Mouse (Mus musculus): ENCODE measurements at regions not wholly inside any gene's neighbourhood (a gene's known extent, or its start where the extent isn't known, plus 50 kb on each side); places are given as distances from the start of the nearest gene placed in this dataset.

DNA sequence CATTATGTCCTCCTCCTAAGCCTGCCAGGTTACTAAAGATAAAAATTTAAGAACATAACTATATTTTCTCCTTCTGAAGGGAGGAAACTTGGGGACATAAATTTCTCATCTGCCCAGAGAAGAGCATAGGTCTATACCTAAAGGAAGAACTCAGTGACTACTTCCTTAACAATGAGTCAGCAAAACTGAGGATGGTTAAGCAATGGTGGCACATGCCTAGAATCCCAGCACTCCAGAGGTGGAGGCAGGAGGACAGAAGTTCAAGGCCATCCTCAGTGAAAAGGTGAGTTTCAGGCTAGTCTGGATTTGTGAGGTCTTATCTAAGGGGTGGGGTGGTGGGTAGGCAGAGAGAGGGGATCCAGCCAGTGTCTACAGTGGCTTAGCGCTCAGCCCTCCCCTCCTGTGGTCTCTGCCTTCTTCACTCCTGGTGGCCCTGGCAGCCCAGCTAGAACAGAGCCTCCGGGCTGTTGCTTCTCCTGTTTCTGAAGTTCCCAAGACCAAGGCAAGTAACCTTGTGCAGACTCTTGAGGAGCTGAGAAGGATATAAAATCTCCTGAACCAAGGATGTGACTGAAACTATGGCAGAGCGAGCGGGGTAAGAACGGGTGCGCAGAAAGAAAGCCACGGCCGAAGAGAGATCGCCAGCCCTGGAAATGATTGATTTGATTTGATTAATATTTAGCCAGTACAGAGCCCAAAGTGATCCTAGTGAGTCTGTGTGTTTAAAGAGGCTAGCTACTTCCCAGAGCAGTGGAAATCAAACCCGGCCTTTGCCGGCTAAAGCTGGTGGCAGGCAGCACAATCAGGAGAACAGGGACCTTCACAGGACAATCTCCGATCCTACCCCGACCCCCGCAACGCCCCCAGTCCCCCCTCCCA is 164.6 kb upstream of the Sox2 start:
- 18% methylated on average over 15 of the region's 15 CpGs for WGBS
- Histone ChIP-seq H3K36me3 (ENCODE audit: control insufficient read depth, insufficient read depth, low read length) (no peaks in the 10 kb centered on the region), H3K27ac (ENCODE audit: insufficient read depth, low read depth, low read length) (no peak overlapping the region), H3K4me1 (ENCODE audit: control insufficient read depth, insufficient read depth, low read length) (peaks cover 3% of the 10 kb centered on the region; the same call in 1 of the 2 replicates), H3K4me3 (ENCODE audit: insufficient read depth, low read depth, low read length) (no peak overlapping the region), H3K27me3 (replicated peaks; ENCODE audit: control insufficient read depth, insufficient read depth, low read length) (no peaks in the 10 kb centered on the region)
- DNase-seq = peak; percentile 86
- TF ChIP-seq CTCF (conservative IDR thresholded peaks at IDR 0.05; ENCODE audit: insufficient read depth, insufficient read length, low read depth, low read length) = no peak
- no peak for TF ChIP-seq POLR2A (IDR thresholded peaks at IDR 0.05; ENCODE audit: low read depth, low read length)

DNA sequence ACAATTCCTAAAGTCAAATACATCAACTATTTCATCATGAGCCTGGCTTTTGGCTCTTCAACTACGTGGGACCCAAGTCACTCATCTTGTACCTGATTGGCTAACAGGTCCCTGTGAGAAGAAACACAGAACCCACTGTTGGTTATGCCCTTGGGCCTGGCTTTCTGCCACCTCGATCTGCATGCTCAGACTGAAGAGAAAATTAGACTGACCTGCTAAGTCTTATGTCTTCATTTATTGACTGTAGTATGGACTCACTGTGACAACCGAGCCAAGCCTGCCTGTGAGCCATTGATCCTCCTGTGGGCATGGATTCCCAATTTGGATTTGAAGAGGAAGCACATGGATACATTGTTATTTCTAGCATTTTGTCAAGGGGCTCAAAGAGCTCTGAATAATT is 166.3 kb upstream of the Sox2 start:
- Histone ChIP-seq H3K27me3 (replicated peaks; ENCODE audit: control insufficient read depth, insufficient read depth, low read length) (no peaks in the 10 kb centered on the region), H3K36me3 (ENCODE audit: control insufficient read depth, insufficient read depth, low read length) (no peaks in the 10 kb centered on the region), H3K4me3 (ENCODE audit: insufficient read depth, low read depth, low read length) (no peak overlapping the region), H3K27ac (ENCODE audit: insufficient read depth, low read depth, low read length) (no peak overlapping the region), H3K4me1 (ENCODE audit: control insufficient read depth, insufficient read depth, low read length) (peaks cover 3% of the 10 kb centered on the region; the same call in 1 of the 2 replicates)
- DNase-seq = no peak
- 80% methylated on average over 3 of the region's 3 CpGs for WGBS
- TF ChIP-seq POLR2A (IDR thresholded peaks at IDR 0.05; ENCODE audit: low read depth, low read length) (no peak), CTCF (conservative IDR thresholded peaks at IDR 0.05; ENCODE audit: insufficient read depth, insufficient read length, low read depth, low read length) (no peak)

DNA sequence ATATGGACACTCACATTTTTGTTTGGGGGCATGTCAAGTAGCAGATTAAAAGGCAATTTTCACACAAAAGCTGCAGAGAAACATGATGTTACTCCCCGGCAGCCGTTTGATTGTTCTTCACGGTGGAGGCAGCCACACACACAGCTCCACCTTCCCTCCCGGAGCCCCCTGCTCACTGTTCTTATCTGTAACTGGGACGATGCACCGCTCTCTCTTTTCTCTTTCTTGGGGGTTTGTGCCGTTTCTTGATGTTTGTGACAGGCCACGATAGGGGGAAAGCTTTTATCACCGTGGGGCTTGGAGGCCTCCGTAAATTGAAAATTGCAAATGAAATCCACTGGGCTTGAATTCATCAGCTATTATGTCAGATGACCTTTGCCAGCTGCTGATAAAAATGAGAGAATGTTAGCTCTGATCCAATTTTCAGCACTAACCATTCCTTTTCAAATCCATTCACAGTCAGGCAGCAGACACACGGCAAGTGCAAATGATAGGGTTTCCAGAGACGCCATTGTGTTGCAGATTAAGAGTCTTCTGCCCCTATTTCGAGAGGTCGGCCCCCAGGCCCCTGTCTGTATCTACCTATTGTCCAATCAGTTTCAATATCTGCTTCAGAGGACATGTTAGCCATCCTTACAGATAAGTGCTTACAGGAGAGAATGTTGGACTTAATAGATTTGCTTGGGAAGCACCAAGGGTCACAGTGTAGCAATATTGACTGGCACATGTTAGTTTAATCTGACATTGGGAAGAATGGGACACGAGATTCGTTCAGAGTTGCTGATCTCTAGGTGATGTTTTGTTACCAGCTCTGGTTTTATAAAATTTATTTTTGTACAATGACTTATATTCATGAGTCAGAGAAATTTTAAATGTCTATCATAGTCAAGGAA is 168.1 kb upstream of the Sox2 start:
- WGBS = 81% methylated on average over 16 of the region's 16 CpGs

DNA sequence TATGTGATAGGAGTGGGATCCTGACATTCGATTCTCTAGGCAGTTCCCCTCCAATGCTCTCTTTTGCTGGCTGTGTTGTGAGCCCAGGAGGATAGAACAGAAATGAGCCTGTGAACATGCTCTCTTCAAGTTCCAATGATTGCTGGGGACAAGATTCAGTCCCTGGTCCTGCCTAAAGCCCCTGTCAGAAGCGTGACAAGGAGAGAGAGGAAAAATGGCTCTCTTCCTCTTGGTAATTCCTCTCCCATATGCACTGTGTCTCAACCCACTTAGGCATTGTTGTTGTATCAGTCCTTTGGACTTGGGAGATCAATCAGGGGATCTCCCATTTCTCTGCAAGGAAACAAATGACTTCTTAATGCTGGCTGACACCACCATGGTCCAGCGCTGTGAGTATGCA is 168.9 kb upstream of the Sox2 start:
- Histone ChIP-seq H3K36me3 (ENCODE audit: control insufficient read depth, insufficient read depth, low read length) (no peaks in the 10 kb centered on the region), H3K27me3 (replicated peaks; ENCODE audit: control insufficient read depth, insufficient read depth, low read length) (no peaks in the 10 kb centered on the region), H3K4me3 (ENCODE audit: insufficient read depth, low read depth, low read length) (no peak overlapping the region), H3K27ac (ENCODE audit: insufficient read depth, low read depth, low read length) (no peak overlapping the region), H3K4me1 (ENCODE audit: control insufficient read depth, insufficient read depth, low read length) (0 out of 2 replicates have a peak, but pooled peaks cover 3% of the 10 kb centered on the region)
- 70% methylated on average over 3 of the region's 3 CpGs for WGBS
- no peak for DNase-seq
- TF ChIP-seq POLR2A (IDR thresholded peaks at IDR 0.05; ENCODE audit: low read depth, low read length) (no peak), CTCF (conservative IDR thresholded peaks at IDR 0.05; ENCODE audit: insufficient read depth, insufficient read length, low read depth, low read length) (no peak)

More for the DNA sequence above, 168.1 kb upstream of the Sox2 start:
- Histone ChIP-seq H3K36me3 (ENCODE audit: control insufficient read depth, insufficient read depth, low read length) (no peaks in the 10 kb centered on the region), H3K27me3 (replicated peaks; ENCODE audit: control insufficient read depth, insufficient read depth, low read length) (no peaks in the 10 kb centered on the region), H3K4me3 (ENCODE audit: insufficient read depth, low read depth, low read length) (no peak overlapping the region), H3K27ac (ENCODE audit: insufficient read depth, low read depth, low read length) (no peak overlapping the region), H3K4me1 (ENCODE audit: control insufficient read depth, insufficient read depth, low read length) (peaks cover 3% of the 10 kb centered on the region; the same call in 1 of the 2 replicates)
- no peak for TF ChIP-seq POLR2A (IDR thresholded peaks at IDR 0.05; ENCODE audit: low read depth, low read length)
- no peak for TF ChIP-seq CTCF (conservative IDR thresholded peaks at IDR 0.05; ENCODE audit: insufficient read depth, insufficient read length, low read depth, low read length)
- DNase-seq = no peak

DNA sequence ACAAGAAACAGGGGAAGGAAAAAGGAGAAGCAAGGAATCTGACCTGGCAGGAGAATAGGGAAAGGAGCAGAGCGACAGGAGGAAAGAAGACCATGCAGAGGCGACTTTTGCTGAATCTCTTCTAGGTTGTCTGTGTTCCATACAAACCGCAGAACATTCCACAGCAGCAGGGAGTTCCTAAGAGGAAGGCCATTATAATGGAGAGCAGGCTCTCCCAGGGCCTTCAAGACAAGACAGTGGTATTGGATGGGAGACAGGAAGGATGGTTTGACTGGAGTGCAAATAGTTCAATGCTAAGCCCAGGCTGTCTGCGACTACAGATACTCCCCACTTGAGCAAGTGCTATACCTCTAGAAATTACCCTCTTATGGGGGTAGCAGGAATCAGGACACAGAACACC is 176.1 kb upstream of the Sox2 start:
- no peak for TF ChIP-seq CTCF (conservative IDR thresholded peaks at IDR 0.05; ENCODE audit: insufficient read depth, insufficient read length, low read depth, low read length)
- TF ChIP-seq POLR2A (IDR thresholded peaks at IDR 0.05; ENCODE audit: low read depth, low read length) = no peak
- H3K4me1 ChIP-seq (ENCODE audit: control insufficient read depth, insufficient read depth, low read length) = no peaks in the 10 kb centered on the region
- WGBS = 63% methylated on average over 4 of the region's 4 CpGs
- no peak for DNase-seq
- no peak overlapping the region for H3K27ac ChIP-seq (ENCODE audit: insufficient read depth, low read depth, low read length)
- H3K36me3 ChIP-seq (ENCODE audit: control insufficient read depth, insufficient read depth, low read length) = no peaks in the 10 kb centered on the region
- no peak overlapping the region for H3K4me3 ChIP-seq (ENCODE audit: insufficient read depth, low read depth, low read length)
- no peaks in the 10 kb centered on the region for H3K27me3 ChIP-seq (replicated peaks; ENCODE audit: control insufficient read depth, insufficient read depth, low read length)

DNA sequence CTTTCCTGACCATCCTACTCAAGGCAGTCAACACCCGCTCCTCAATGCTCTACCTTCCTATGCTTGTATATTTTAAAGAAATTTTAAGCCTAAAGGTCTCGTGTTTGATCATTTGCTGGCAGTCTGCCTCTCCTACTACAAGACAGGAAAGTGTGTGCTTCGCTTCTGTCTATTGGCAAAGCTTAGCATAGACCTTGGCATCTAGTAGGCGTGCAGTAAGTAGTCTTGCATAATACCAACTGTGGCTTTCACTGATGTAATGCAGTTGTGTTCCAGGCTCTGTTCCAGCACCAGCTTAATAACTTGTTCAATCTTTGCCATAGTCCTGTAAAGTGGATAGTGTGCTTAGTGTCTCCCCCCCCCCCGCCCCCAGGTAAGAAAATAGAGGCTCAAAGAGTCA is 179.5 kb upstream of the Sox2 start:
- WGBS = 78% methylated on average over 5 of the region's 5 CpGs
- no peaks in the 10 kb centered on the region for H3K4me1 ChIP-seq (ENCODE audit: control insufficient read depth, insufficient read depth, low read length)
- no peak for DNase-seq

GRCm38 (mm10) chr3:34469946-34470345 is 180.3 kb upstream of the Sox2 start:
- Histone ChIP-seq H3K4me1 (ENCODE audit: control insufficient read depth, insufficient read depth, low read length) (no peaks in the 10 kb centered on the region), H3K27me3 (replicated peaks; ENCODE audit: control insufficient read depth, insufficient read depth, low read length) (no peaks in the 10 kb centered on the region), H3K27ac (ENCODE audit: insufficient read depth, low read depth, low read length) (no peak overlapping the region), H3K36me3 (ENCODE audit: control insufficient read depth, insufficient read depth, low read length) (no peaks in the 10 kb centered on the region), H3K4me3 (ENCODE audit: insufficient read depth, low read depth, low read length) (no peak overlapping the region)
- 71% methylated on average over 2 of the region's 2 CpGs for WGBS
- DNase-seq = no peak
- no peak for TF ChIP-seq POLR2A (IDR thresholded peaks at IDR 0.05; ENCODE audit: low read depth, low read length)
- TF ChIP-seq CTCF (conservative IDR thresholded peaks at IDR 0.05; ENCODE audit: insufficient read depth, insufficient read length, low read depth, low read length) = no peak

More for the DNA sequence above, 179.5 kb upstream of the Sox2 start:
- Histone ChIP-seq H3K4me3 (ENCODE audit: insufficient read depth, low read depth, low read length) (no peak overlapping the region), H3K36me3 (ENCODE audit: control insufficient read depth, insufficient read depth, low read length) (no peaks in the 10 kb centered on the region), H3K27ac (ENCODE audit: insufficient read depth, low read depth, low read length) (no peak overlapping the region), H3K27me3 (replicated peaks; ENCODE audit: control insufficient read depth, insufficient read depth, low read length) (no peaks in the 10 kb centered on the region)
- no peak for TF ChIP-seq POLR2A (IDR thresholded peaks at IDR 0.05; ENCODE audit: low read depth, low read length)
- TF ChIP-seq CTCF (conservative IDR thresholded peaks at IDR 0.05; ENCODE audit: insufficient read depth, insufficient read length, low read depth, low read length) = no peak
